In the genomic region with DNA sequence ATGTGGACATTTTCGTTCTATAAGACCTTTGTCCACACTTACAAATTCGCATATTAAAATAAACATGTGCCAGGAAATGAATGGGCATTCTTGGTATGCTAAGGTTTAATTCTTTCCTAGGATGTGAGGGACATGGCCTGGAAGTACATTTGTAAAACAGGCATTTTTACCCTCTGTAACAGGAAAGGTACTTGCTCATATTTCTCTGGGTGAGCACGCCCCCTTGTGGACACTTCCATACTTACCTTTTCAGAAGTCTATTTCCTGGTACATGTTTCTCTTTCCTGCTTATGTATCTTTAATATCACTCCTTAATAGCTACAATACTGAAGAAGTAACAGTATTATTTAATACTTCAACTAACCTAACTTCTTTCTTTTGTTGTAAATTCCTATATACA, we compare ENCODE assay signal across 8 mouse cellular contexts.
A peak's percentile ranks its signal among the peaks of the same experiment; 100 is the strongest.
DNase-seq lines count a peak whose midpoint lies in the region; TF ChIP-seq lines count a peak whose summit lies in the region.

No protein-coding gene starts in this region.

- no peak overlapping the region for H3K4me3 ChIP-seq in left cerebral cortex, adult 2 months

- peak; percentile 69 for TF ChIP-seq CTCF in left cerebral cortex, adult 2 months (IDR thresholded peaks at IDR 0.05)

- intact Hi-C loops in left cerebral cortex, adult 2 months (cut with DNase I) = loop anchor here (2.0 to 5.0 kb wide), 2 partner anchors 189 to 375 kb away; no protein-coding TSS in a partner anchor
- intact Hi-C loops in left cerebral cortex, postnatal 25 days (cut with DNase I) = loop anchor here (1.0 to 10.0 kb wide), 3 partner anchors 188 to 374 kb away; partner anchors contain the start of gene Ism1

- H3K27ac ChIP-seq in left cerebral cortex, adult 2 months = no peak overlapping the region

- DNase-seq in cerebellum, adult 8-10 months = peak; percentile 17
- DNase-seq in cerebellum, adult 11 months = no peak
- peak in 1 of 2 experiments; percentile 30 for DNase-seq in left cerebral cortex, adult 2 months (ENCODE audit: extremely low spot score in 1 of 2, low spot score in 2 of 2)
- DNase-seq in left cerebral cortex, adult 8-10 months (ENCODE audit: low spot score in 2 of 2) = no peak
- peak; percentile 52 for DNase-seq in T-cell, adult 2 months (ENCODE audit: low spot score)
- DNase-seq in embryo, embryonic 11.5 days (ENCODE audit: low read depth, low spot score) = peak; percentile 47
- DNase-seq in left cerebral cortex, postnatal 25 days (ENCODE audit: low spot score in 2 of 2) = peak; percentile 21 to 22
- peak; percentile 38 for DNase-seq in right cerebral cortex, postnatal 4 days

Comparison
In these comparisons a context has a peak if more than half of its experiments do, and no peak if none do; other contexts are left out.
1. DNase-seq: peak in cerebellum, adult 8-10 months (single experiment), T-cell, adult 2 months (single experiment), embryo, embryonic 11.5 days (single experiment), left cerebral cortex, postnatal 25 days (2 of 2) and right cerebral cortex, postnatal 4 days (single experiment); none in cerebellum, adult 11 months (single experiment) and left cerebral cortex, adult 8-10 months (0 of 2).